ENCODE assay signal across 10 mouse cellular contexts in genomic region chr15:3957982-3958381, GRCm38 (mm10). TPM values are rescaled to one million over a fixed set of nuclear protein-coding genes. Genes with fewer than 3 reads are reported as not detected.
A peak's percentile ranks its signal among the peaks of the same experiment; 100 is the strongest.
DNase-seq lines count a peak whose midpoint lies in the region; ATAC-seq lines count a peak whose summit lies in the region.
"Had no signal": no experiment of that assay in that cellular context is flagged by ENCODE, and none has a peak within 500 bp of the region (broad histone marks: within the 10 kb centered on the region; RNA-seq: fewer than 3 reads in every experiment).

No protein-coding gene starts in this region.

- H3K36me3 ChIP-seq in hindbrain, embryonic 11.5 days (ENCODE audit: control insufficient read depth, insufficient read depth, low read length) = no peaks in the 10 kb centered on the region
- no peaks in the 10 kb centered on the region for H3K36me3 ChIP-seq in hindbrain, embryonic 16.5 days (ENCODE audit: control insufficient read depth, insufficient read depth, low read length)
- no peaks in the 10 kb centered on the region for H3K36me3 ChIP-seq in embryonic facial prominence, embryonic 11.5 days (replicated peaks; ENCODE audit: control insufficient read depth, insufficient read depth, low read depth, low read length)
- H3K36me3 ChIP-seq: embryonic facial prominence, embryonic 13.5 days; lung, embryonic 15.5 days had no signal

- H3K4me2 ChIP-seq in hindbrain, embryonic 11.5 days (replicated peaks; ENCODE audit: low read depth, low read length) = no peak overlapping the region
- no peak overlapping the region for H3K4me2 ChIP-seq in hindbrain, embryonic 16.5 days (ENCODE audit: low read length)
- no peak overlapping the region for H3K4me2 ChIP-seq in embryonic facial prominence, embryonic 11.5 days (ENCODE audit: low read depth, low read length)
- H3K4me2 ChIP-seq: embryonic facial prominence, embryonic 13.5 days; lung, embryonic 15.5 days had no signal

- 38% methylated on average over 4 of the region's 4 CpGs for WGBS in hindbrain, embryonic 11.5 days
- WGBS in hindbrain, embryonic 16.5 days = 28% methylated on average over 4 of the region's 4 CpGs
- WGBS in embryonic facial prominence, embryonic 11.5 days = 28% methylated on average over 4 of the region's 4 CpGs
- WGBS in large intestine, adult 2 months = 18% methylated on average over 4 of the region's 4 CpGs

- H3K4me1 ChIP-seq in hindbrain, embryonic 11.5 days (replicated peaks; ENCODE audit: control insufficient read depth, insufficient read depth, low read length) = no peaks in the 10 kb centered on the region
- H3K4me1 ChIP-seq in hindbrain, embryonic 16.5 days (ENCODE audit: control insufficient read depth, insufficient read depth, low read depth, low read length) = no peaks in the 10 kb centered on the region
- H3K4me1 ChIP-seq in embryonic facial prominence, embryonic 11.5 days (ENCODE audit: control insufficient read depth, insufficient read depth, low read length) = no peaks in the 10 kb centered on the region
- H3K4me1 ChIP-seq: embryonic facial prominence, embryonic 13.5 days; lung, embryonic 15.5 days had no signal

- H3K4me3 ChIP-seq in hindbrain, embryonic 11.5 days (ENCODE audit: low read depth, low read length) = no peak overlapping the region
- H3K4me3 ChIP-seq in hindbrain, embryonic 16.5 days (ENCODE audit: low read length) = no peak overlapping the region
- no peak overlapping the region for H3K4me3 ChIP-seq in embryonic facial prominence, embryonic 11.5 days (ENCODE audit: low read depth, low read length)
- H3K4me3 ChIP-seq: embryonic facial prominence, embryonic 13.5 days; lung, embryonic 15.5 days had no signal

- no peaks in the 10 kb centered on the region for H3K9me3 ChIP-seq in hindbrain, embryonic 11.5 days (ENCODE audit: control insufficient read depth, low read length)
- no peaks in the 10 kb centered on the region for H3K9me3 ChIP-seq in hindbrain, embryonic 16.5 days (ENCODE audit: control insufficient read depth, low read length)
- no peaks in the 10 kb centered on the region for H3K9me3 ChIP-seq in embryonic facial prominence, embryonic 11.5 days (replicated peaks; ENCODE audit: control insufficient read depth, low read length)
- H3K9me3 ChIP-seq: embryonic facial prominence, embryonic 13.5 days; lung, embryonic 15.5 days had no signal

- peak; percentile 64 for DNase-seq in hindbrain, embryonic 11.5 days (ENCODE audit: low spot score)
- peak; percentile 46 for DNase-seq in adrenal gland, adult 2 months
- peak; percentile 68 for DNase-seq in embryonic facial prominence, embryonic 11.5 days (ENCODE audit: low spot score)
- peak; percentile 21 for DNase-seq in large intestine, adult 2 months (ENCODE audit: low read depth, low spot score)
- peak; percentile 47 for DNase-seq in thymus, postnatal 0 days (ENCODE audit: low spot score)

- no peak overlapping the region for H3K27ac ChIP-seq in hindbrain, embryonic 11.5 days (ENCODE audit: low read depth, low read length)
- no peak overlapping the region for H3K27ac ChIP-seq in hindbrain, embryonic 16.5 days (ENCODE audit: low read depth, low read length)
- no peak overlapping the region for H3K27ac ChIP-seq in embryonic facial prominence, embryonic 11.5 days (replicated peaks; ENCODE audit: low read depth, low read length)
- H3K27ac ChIP-seq: embryonic facial prominence, embryonic 13.5 days; lung, embryonic 15.5 days had no signal

- no peak for ATAC-seq in hindbrain, embryonic 11.5 days (ENCODE audit: low FRiP score)
- no peak for ATAC-seq in hindbrain, embryonic 16.5 days
- ATAC-seq in CD4-positive, CD25-positive, alpha-beta regulatory T cell, adult 4 months = peak; percentile 90
- ATAC-seq in embryonic facial prominence, embryonic 11.5 days (replicated peaks; ENCODE audit: insufficient number of reproducible peaks, low FRiP score, low TSS enrichment, low read depth) = no peak
- peak; percentile 70 for ATAC-seq in megakaryocyte, adult 5-6 weeks (ENCODE audit: poor library complexity, severe bottlenecking)

- H3K27me3 ChIP-seq in hindbrain, embryonic 11.5 days (ENCODE audit: control insufficient read depth, insufficient read depth, low read length) = no peaks in the 10 kb centered on the region
- no peaks in the 10 kb centered on the region for H3K27me3 ChIP-seq in hindbrain, embryonic 16.5 days (replicated peaks; ENCODE audit: control insufficient read depth, insufficient read depth, low read length)
- no peaks in the 10 kb centered on the region for H3K27me3 ChIP-seq in embryonic facial prominence, embryonic 11.5 days (ENCODE audit: control insufficient read depth, insufficient read depth, low read length)
- H3K27me3 ChIP-seq: embryonic facial prominence, embryonic 13.5 days; lung, embryonic 15.5 days had no signal

- H3K9ac ChIP-seq in hindbrain, embryonic 11.5 days (ENCODE audit: low read depth, low read length) = no peak overlapping the region
- H3K9ac ChIP-seq in hindbrain, embryonic 16.5 days (ENCODE audit: low read depth, low read length) = no peak overlapping the region
- no peak overlapping the region for H3K9ac ChIP-seq in embryonic facial prominence, embryonic 11.5 days (replicated peaks; ENCODE audit: low read length)
- H3K9ac ChIP-seq: embryonic facial prominence, embryonic 13.5 days; lung, embryonic 15.5 days had no signal

RNA-seq across cellular contexts. Expression of gene Fbxo4, which starts 21.4 kb away (rescaled TPM):
- 6.6 and 8.1 TPM in 2 replicates for polyA plus RNA-seq in hindbrain, embryonic 11.5 days (2014; fragmentation: Nextera tagmentation; extraction: Ambion mirVana)
- polyA plus RNA-seq in hindbrain, embryonic 16.5 days (2015; fragmentation: Nextera tagmentation; extraction: Ambion mirVana) = 9.1 and 10.0 TPM in 2 replicates
- polyA plus RNA-seq in CD4-positive, CD25-positive, alpha-beta regulatory T cell, adult 4 months (2017; shearing (Covaris generic)) = 1 to 10 TPM; 2.4 to 8.0 TPM
- 10 to 100 TPM; 18.4 to 22.9 TPM for total RNA-seq in adrenal gland, adult 2 months (2021)
- 10.2 and 10.9 TPM in 2 replicates for polyA plus RNA-seq in adrenal gland, adult 2 months (2012; rRNA removed)
- polyA plus RNA-seq in embryonic facial prominence, embryonic 11.5 days (2014; fragmentation: Nextera tagmentation; extraction: Ambion mirVana) = 5.4 and 6.2 TPM in 2 replicates
- polyA plus RNA-seq in large intestine, adult 2 months (2012; rRNA removed) = 8.1 and 8.5 TPM in 2 replicates
- total RNA-seq in megakaryocyte, adult 5-6 weeks (2015) = 17.1 and 21.9 TPM in 2 replicates
- total RNA-seq in megakaryocyte, adult 5-6 weeks (2017) = 15.5 and 21.4 TPM in 2 replicates
- polyA plus RNA-seq in thymus, postnatal 0 days (2015; fragmentation: Nextera tagmentation; extraction: Ambion mirVana) = 7.8 and 8.1 TPM in 2 replicates

RNA-seq across cellular contexts. Expression of gene AW549877, which starts 37.6 kb away (rescaled TPM):
- 57.9 and 66.7 TPM in 2 replicates for polyA plus RNA-seq in hindbrain, embryonic 11.5 days (2014; fragmentation: Nextera tagmentation; extraction: Ambion mirVana)
- polyA plus RNA-seq in hindbrain, embryonic 16.5 days (2015; fragmentation: Nextera tagmentation; extraction: Ambion mirVana) = 34.4 and 41.6 TPM in 2 replicates
- 10 to 100 TPM; 33.3 to 34.5 TPM for polyA plus RNA-seq in CD4-positive, CD25-positive, alpha-beta regulatory T cell, adult 4 months (2017; shearing (Covaris generic))
- total RNA-seq in adrenal gland, adult 2 months (2021) = 10 to 100 TPM; 44.2 to 53.6 TPM
- 4.1 and 5.4 TPM in 2 replicates for polyA plus RNA-seq in adrenal gland, adult 2 months (2012; rRNA removed)
- polyA plus RNA-seq in embryonic facial prominence, embryonic 11.5 days (2014; fragmentation: Nextera tagmentation; extraction: Ambion mirVana) = 51.8 and 54.6 TPM in 2 replicates
- 5.8 and 7.8 TPM in 2 replicates for polyA plus RNA-seq in large intestine, adult 2 months (2012; rRNA removed)
- 37.9 and 39.1 TPM in 2 replicates for total RNA-seq in megakaryocyte, adult 5-6 weeks (2015)
- total RNA-seq in megakaryocyte, adult 5-6 weeks (2017) = 11.5 and 14.6 TPM in 2 replicates
- polyA plus RNA-seq in thymus, postnatal 0 days (2015; fragmentation: Nextera tagmentation; extraction: Ambion mirVana) = 13.5 and 16.9 TPM in 2 replicates

Comparison
In these comparisons a context has a peak if more than half of its experiments do, and no peak if none do; other contexts are left out.
1. ATAC-seq: peak in CD4-positive, CD25-positive, alpha-beta regulatory T cell, adult 4 months (single experiment) and megakaryocyte, adult 5-6 weeks (single experiment); none in hindbrain, embryonic 11.5 days (single experiment), hindbrain, embryonic 16.5 days (single experiment) and embryonic facial prominence, embryonic 11.5 days (single experiment).
2. Peak in every context shown above with its lines, with median percentiles within 50 percentile points of each other: DNase-seq.